In the genomic region with DNA sequence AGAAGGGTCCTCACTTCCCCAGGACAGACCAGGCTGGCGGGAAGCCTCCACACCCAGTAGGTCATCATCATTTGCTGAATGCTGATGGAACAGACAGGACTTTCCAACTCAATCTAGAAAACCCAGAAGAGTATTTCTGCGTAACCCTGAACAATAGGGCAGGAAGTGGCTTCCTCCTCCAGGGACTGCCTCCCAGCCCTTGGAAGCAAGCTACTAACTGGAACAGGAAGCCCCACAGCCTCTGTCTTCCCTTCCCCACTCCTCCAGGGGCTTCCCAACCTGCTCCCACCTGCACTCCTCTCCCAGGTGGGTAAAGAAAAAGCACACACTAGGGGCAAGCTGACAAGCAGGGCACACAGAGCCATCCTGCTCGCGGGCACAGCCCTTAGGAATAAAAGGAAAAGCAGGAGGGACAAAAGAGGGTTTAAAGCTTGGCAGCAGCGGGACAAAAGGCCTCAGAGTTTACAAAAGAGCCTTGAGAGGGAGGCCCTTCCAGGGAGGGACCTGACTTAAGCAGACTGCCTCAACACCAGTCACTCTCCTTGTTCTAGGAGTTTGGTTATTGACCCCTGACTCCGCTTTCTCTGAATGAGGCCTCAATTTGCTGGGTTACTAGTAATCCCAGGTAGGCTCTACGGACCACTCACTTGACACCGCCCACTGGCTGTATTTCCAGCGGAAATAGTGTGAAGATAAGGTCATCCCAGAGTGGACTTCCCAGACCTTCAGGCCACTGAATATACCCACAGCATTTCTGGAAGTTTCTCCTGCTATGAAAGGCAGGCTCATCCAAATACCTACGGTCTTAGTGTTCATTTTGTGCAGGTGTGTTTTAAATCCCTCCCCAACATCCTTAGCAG, we compare ENCODE assay signal across 8 mouse cellular contexts. TPM values are rescaled to one million over a fixed set of nuclear protein-coding genes. Genes with fewer than 3 reads are reported as not detected.
DNase-seq lines count a peak whose midpoint lies in the region; ATAC-seq lines count a peak whose summit lies in the region.

No protein-coding gene starts in this region.

- H3K36me3 ChIP-seq in kidney, embryonic 14.5 days (ENCODE audit: control insufficient read depth, insufficient read depth, low read length): peaks cover 7% of the 10 kb centered on the region; the same call in 1 of the 2 replicates
- H3K36me3 ChIP-seq in heart, embryonic 16.5 days (ENCODE audit: control insufficient read depth, insufficient read depth): peaks cover 9% of the 10 kb centered on the region
- peaks cover 8% of the 10 kb centered on the region for H3K36me3 ChIP-seq in limb, embryonic 12.5 days
- H3K36me3 ChIP-seq in neural tube, embryonic 12.5 days: peaks cover 6% of the 10 kb centered on the region

- H3K4me3 ChIP-seq in kidney, embryonic 14.5 days (ENCODE audit: low read length): no peak overlapping the region
- no peak overlapping the region for H3K4me3 ChIP-seq in heart, embryonic 16.5 days (ENCODE audit: low read length)
- no peak overlapping the region for H3K4me3 ChIP-seq in limb, embryonic 12.5 days (replicated peaks)
- no peak overlapping the region for H3K4me3 ChIP-seq in neural tube, embryonic 12.5 days

- no peak for ATAC-seq in kidney, embryonic 14.5 days (ENCODE audit: low FRiP score, low TSS enrichment)
- ATAC-seq in heart, embryonic 16.5 days (replicated peaks; ENCODE audit: extremely low read depth, insufficient read depth, low FRiP score): no peak
- no peak for ATAC-seq in limb, embryonic 12.5 days (ENCODE audit: insufficient number of reproducible peaks, insufficient read depth, low FRiP score, low TSS enrichment, low read depth)
- no peak for ATAC-seq in neural tube, embryonic 12.5 days (ENCODE audit: low FRiP score, low read depth)

- no peaks in the 10 kb centered on the region for H3K27me3 ChIP-seq in kidney, embryonic 14.5 days (ENCODE audit: control insufficient read depth, insufficient read depth, low read length)
- H3K27me3 ChIP-seq in heart, embryonic 16.5 days (ENCODE audit: control insufficient read depth, insufficient read depth, low read length): no peaks in the 10 kb centered on the region
- 0 out of 2 replicates have a peak, but pooled peaks cover 4% of the 10 kb centered on the region for H3K27me3 ChIP-seq in limb, embryonic 12.5 days
- H3K27me3 ChIP-seq in neural tube, embryonic 12.5 days (replicated peaks): no peaks in the 10 kb centered on the region

- no peak overlapping the region for H3K9ac ChIP-seq in kidney, embryonic 14.5 days (ENCODE audit: low read depth, low read length)
- peak overlapping the region; percentile 64 for H3K9ac ChIP-seq in heart, embryonic 16.5 days (ENCODE audit: low read length)
- H3K9ac ChIP-seq in limb, embryonic 12.5 days (replicated peaks): 0 out of 2 replicates have a peak overlapping the region, but pooled peaks have one; percentile 27
- H3K9ac ChIP-seq in neural tube, embryonic 12.5 days: 0 out of 2 replicates have a peak overlapping the region, but pooled peaks have one; percentile 23

- DNase-seq in kidney, adult 18-20 months: no peak
- no peak for DNase-seq in layer of hippocampus, adult 9-11 months
- no peak for DNase-seq in yolk sac, embryonic 10.5 days (ENCODE audit: low spot score)
- no peak for DNase-seq in ovary, adult 18-20 months (ENCODE audit: low spot score)

- WGBS in kidney, embryonic 14.5 days: 48% methylated on average over 10 of the region's 10 CpGs
- WGBS in heart, embryonic 16.5 days: 42% methylated on average over 10 of the region's 10 CpGs
- WGBS in limb, embryonic 12.5 days: 54% methylated on average over 10 of the region's 10 CpGs
- WGBS in neural tube, embryonic 12.5 days: 24% methylated on average over 10 of the region's 10 CpGs

- H3K27ac ChIP-seq in kidney, embryonic 14.5 days (ENCODE audit: low read depth, low read length): peak overlapping the region; percentile 89
- H3K27ac ChIP-seq in heart, embryonic 16.5 days (ENCODE audit: low read length): peak overlapping the region; percentile 95
- peak overlapping the region; percentile 62 for H3K27ac ChIP-seq in limb, embryonic 12.5 days
- peak overlapping the region; percentile 60; the same call in 1 of the 2 replicates for H3K27ac ChIP-seq in neural tube, embryonic 12.5 days

- no peaks in the 10 kb centered on the region for H3K9me3 ChIP-seq in kidney, embryonic 14.5 days (ENCODE audit: control insufficient read depth, low read length)
- H3K9me3 ChIP-seq in heart, embryonic 16.5 days (replicated peaks; ENCODE audit: control insufficient read depth, low read length): no peaks in the 10 kb centered on the region
- no peaks in the 10 kb centered on the region for H3K9me3 ChIP-seq in limb, embryonic 12.5 days
- no peaks in the 10 kb centered on the region for H3K9me3 ChIP-seq in neural tube, embryonic 12.5 days

- H3K4me2 ChIP-seq in kidney, embryonic 14.5 days (replicated peaks; ENCODE audit: low read depth, low read length): no peak overlapping the region
- peak overlapping the region; percentile 29; the same call in 1 of the 2 replicates for H3K4me2 ChIP-seq in heart, embryonic 16.5 days (ENCODE audit: low read depth, low read length)
- H3K4me2 ChIP-seq in limb, embryonic 12.5 days: no peak overlapping the region
- peak overlapping the region; percentile 30 for H3K4me2 ChIP-seq in neural tube, embryonic 12.5 days (replicated peaks)

- H3K4me1 ChIP-seq in kidney, embryonic 14.5 days (ENCODE audit: control insufficient read depth, insufficient read depth, low read length): peaks cover 27% of the 10 kb centered on the region
- H3K4me1 ChIP-seq in heart, embryonic 16.5 days (ENCODE audit: control insufficient read depth, insufficient read depth, low read length): peaks cover 35% of the 10 kb centered on the region
- peaks cover 37% of the 10 kb centered on the region for H3K4me1 ChIP-seq in limb, embryonic 12.5 days (replicated peaks)
- peaks cover 36% of the 10 kb centered on the region for H3K4me1 ChIP-seq in neural tube, embryonic 12.5 days

RNA-seq across cellular contexts. Expression of a gene that starts 1.6 kb away (rescaled TPM):
- 12.2 and 22.0 TPM in 2 replicates for polyA plus RNA-seq in kidney, embryonic 14.5 days (2014; fragmentation: Nextera tagmentation; extraction: Ambion mirVana)
- polyA plus RNA-seq in heart, embryonic 16.5 days (2015; fragmentation: Nextera tagmentation; extraction: Ambion mirVana): 20.0 and 22.0 TPM in 2 replicates
- polyA plus RNA-seq in limb, embryonic 12.5 days (2016; fragmentation: Nextera tagmentation; extraction: Ambion mirVana): 25.4 and 25.6 TPM in 2 replicates
- polyA plus RNA-seq in neural tube, embryonic 12.5 days (2016; fragmentation: Nextera tagmentation; extraction: Ambion mirVana): 38.3 and 39.7 TPM in 2 replicates

RNA-seq across cellular contexts. Expression of a gene that starts 27.9 kb away (rescaled TPM):
- 115 and 180 TPM in 2 replicates for polyA plus RNA-seq in kidney, embryonic 14.5 days (2014; fragmentation: Nextera tagmentation; extraction: Ambion mirVana)
- polyA plus RNA-seq in heart, embryonic 16.5 days (2015; fragmentation: Nextera tagmentation; extraction: Ambion mirVana): 95.6 and 95.8 TPM in 2 replicates
- polyA plus RNA-seq in limb, embryonic 12.5 days (2016; fragmentation: Nextera tagmentation; extraction: Ambion mirVana): 252 and 268 TPM in 2 replicates
- polyA plus RNA-seq in neural tube, embryonic 12.5 days (2016; fragmentation: Nextera tagmentation; extraction: Ambion mirVana): 221 and 229 TPM in 2 replicates

RNA-seq across cellular contexts. Expression of a gene that starts 35.3 kb away (rescaled TPM):
- 5.4 and 6.3 TPM in 2 replicates for polyA plus RNA-seq in kidney, embryonic 14.5 days (2014; fragmentation: Nextera tagmentation; extraction: Ambion mirVana)
- polyA plus RNA-seq in heart, embryonic 16.5 days (2015; fragmentation: Nextera tagmentation; extraction: Ambion mirVana): 54.9 and 57.5 TPM in 2 replicates
- 5.0 and 5.2 TPM in 2 replicates for polyA plus RNA-seq in limb, embryonic 12.5 days (2016; fragmentation: Nextera tagmentation; extraction: Ambion mirVana)
- 3.0 and 4.5 TPM in 2 replicates for polyA plus RNA-seq in neural tube, embryonic 12.5 days (2016; fragmentation: Nextera tagmentation; extraction: Ambion mirVana)

Comparison
In these comparisons a context has a peak if more than half of its experiments do, and no peak if none do; other contexts are left out.
1. H3K4me2 ChIP-seq: peak in heart, embryonic 16.5 days (single experiment) and neural tube, embryonic 12.5 days (single experiment); none in kidney, embryonic 14.5 days (single experiment) and limb, embryonic 12.5 days (single experiment).
2. Peak in every context shown above with its lines, with median percentiles within 50 percentile points of each other: H3K27ac ChIP-seq.